Mouse (Mus musculus): ENCODE results near the gene Platr17. TPM values are rescaled to one million over a fixed set of nuclear protein-coding genes. Genes with fewer than 3 reads are reported as not detected.
"Not testable (repeated sequence)": the region's sequence is repeated elsewhere in the genome, so short reads cannot be mapped to it uniquely, and the experiment has no call there.

Gene Platr17
- polyA plus RNA-seq, 1 experiment from 2014 or later: 0.36 TPM

DNA sequence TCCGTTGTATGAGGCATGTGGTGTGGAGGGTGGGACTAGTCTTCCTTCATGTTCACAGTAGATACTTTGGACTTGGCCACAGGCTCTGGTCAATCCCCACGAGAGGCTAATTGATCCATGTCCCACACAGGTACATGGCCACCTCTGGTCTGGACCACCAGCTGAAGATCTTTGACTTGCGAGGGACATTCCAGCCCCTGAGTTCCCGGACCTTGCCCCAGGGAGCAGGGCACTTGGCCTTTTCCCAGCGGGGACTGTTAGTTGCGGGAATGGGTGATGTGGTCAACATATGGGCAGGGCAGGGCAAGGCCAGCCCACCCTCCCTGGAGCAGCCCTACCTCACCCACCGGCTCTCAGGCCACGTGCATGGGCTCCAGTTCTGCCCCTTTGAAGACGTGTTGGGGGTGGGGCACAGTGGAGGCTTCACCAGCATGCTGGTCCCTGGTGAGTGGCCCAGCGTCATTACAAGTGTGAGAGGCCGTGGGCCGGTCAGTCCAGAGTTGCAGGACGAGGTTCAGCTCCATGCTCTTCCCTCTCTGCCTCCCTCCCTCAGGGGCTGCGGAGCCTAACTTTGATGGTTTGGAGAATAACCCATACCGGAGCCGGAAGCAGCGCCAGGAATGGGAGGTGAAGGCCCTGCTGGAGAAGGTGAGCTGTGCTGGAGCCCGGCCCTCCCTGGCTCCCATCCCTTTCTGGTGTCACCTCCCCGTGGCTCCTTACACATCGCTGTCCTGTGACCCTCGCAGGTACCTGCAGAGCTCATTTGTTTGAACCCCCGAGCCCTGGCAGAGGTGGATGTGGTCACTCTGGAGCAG, 43.4 kb downstream of the Platr17 start:
- H3K27ac ChIP-seq (replicated peaks; ENCODE audit: low read depth, low read length): no peak overlapping the region
- H3K4me3 ChIP-seq (ENCODE audit: low read depth, low read length): no peak overlapping the region
- ATAC-seq (replicated peaks; ENCODE audit: insufficient number of reproducible peaks, low FRiP score, low TSS enrichment, low read depth): no peak
- WGBS: 86% methylated on average over 21 of the region's 22 CpGs
- H3K4me1 ChIP-seq (ENCODE audit: control insufficient read depth, insufficient read depth, low read length): peaks cover 7% of the 10 kb centered on the region
- H3K9ac ChIP-seq (replicated peaks; ENCODE audit: low read length): no peak overlapping the region
- no peak for DNase-seq (ENCODE audit: low spot score)
- no peak overlapping the region for H3K4me2 ChIP-seq (ENCODE audit: low read depth, low read length)
- peaks cover 5% of the 10 kb centered on the region for H3K36me3 ChIP-seq (replicated peaks; ENCODE audit: control insufficient read depth, insufficient read depth, low read depth, low read length)
- no peaks in the 10 kb centered on the region for H3K27me3 ChIP-seq (ENCODE audit: control insufficient read depth, insufficient read depth, low read length)
- H3K9me3 ChIP-seq (replicated peaks; ENCODE audit: control insufficient read depth, low read length): no peaks in the 10 kb centered on the region

DNA sequence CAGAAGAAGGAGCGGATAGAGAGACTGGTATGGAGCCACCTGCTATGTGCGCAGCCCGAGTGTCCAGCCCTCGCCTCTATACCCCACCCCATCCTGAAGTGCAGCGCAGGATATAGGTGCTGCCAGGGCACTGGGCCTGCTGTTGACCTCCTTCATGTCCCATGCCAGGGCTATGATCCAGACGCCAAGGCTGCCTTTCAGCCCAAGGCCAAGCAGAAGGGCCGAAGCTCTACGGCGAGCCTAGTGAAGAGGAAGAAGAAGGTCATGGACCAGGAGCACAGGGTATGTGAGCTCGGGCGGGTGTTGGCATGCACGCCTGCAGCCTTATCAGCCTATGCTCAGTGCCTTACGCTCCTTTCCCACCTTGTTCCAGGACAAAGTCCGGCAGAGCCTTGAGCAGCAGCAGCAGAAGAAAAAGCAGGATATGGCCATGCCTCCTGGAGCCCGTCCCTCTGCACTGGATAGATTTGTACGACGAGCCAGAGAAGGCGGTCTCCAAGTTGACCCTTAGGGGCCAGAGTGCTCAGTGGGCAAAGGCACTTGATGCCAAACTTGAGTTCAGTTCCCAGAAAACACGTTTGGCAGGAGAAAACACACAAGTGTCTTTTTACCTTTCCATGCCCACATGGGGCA, 44.1 kb downstream of the Platr17 start:
- ATAC-seq (replicated peaks; ENCODE audit: insufficient number of reproducible peaks, low FRiP score, low TSS enrichment, low read depth) (no peak), DNase-seq (ENCODE audit: low spot score) (no peak)
- Histone ChIP-seq H3K36me3 (replicated peaks; ENCODE audit: control insufficient read depth, insufficient read depth, low read depth, low read length) (peaks cover 5% of the 10 kb centered on the region), H3K4me1 (ENCODE audit: control insufficient read depth, insufficient read depth, low read length) (peaks cover 9% of the 10 kb centered on the region), H3K9me3 (replicated peaks; ENCODE audit: control insufficient read depth, low read length) (no peaks in the 10 kb centered on the region), H3K27ac (replicated peaks; ENCODE audit: low read depth, low read length) (no peak overlapping the region), H3K27me3 (ENCODE audit: control insufficient read depth, insufficient read depth, low read length) (no peaks in the 10 kb centered on the region), H3K4me3 (ENCODE audit: low read depth, low read length) (no peak overlapping the region), H3K4me2 (ENCODE audit: low read depth, low read length) (no peak overlapping the region), H3K9ac (replicated peaks; ENCODE audit: low read length) (no peak overlapping the region)
- 88% methylated on average over 19 of the region's 19 CpGs for WGBS

DNA sequence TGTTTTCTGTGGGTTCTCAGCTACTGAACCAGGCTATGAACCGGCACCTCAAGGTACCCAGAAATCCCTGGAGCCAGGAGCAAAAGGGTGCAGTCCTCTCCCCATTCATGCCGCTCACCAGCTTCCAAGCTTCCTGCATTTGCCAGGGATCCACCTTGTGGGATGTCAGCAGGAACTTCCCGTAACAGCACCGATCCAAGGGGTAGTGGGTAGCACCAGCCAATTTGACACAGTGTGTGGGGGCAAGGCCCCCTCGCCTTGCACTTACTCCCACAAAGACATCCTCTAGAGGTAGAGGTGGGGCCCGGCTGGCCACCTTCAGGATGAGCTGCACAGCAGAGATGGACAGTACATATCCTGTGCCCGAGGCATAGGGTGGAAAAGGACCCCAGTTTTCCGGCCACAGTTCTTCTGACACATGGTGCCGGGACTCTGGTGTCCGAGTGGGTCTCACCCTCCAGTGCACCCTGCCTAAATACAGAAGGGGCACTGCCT, 45.2 kb downstream of the Platr17 start:
- no peaks in the 10 kb centered on the region for H3K27me3 ChIP-seq (ENCODE audit: control insufficient read depth, insufficient read depth, low read length)
- no peak for ATAC-seq (replicated peaks; ENCODE audit: insufficient number of reproducible peaks, low FRiP score, low TSS enrichment, low read depth)
- no peak for DNase-seq (ENCODE audit: low spot score)
- no peaks in the 10 kb centered on the region for H3K9me3 ChIP-seq (replicated peaks; ENCODE audit: control insufficient read depth, low read length)
- H3K9ac ChIP-seq (replicated peaks; ENCODE audit: low read length): no peak overlapping the region
- peaks cover 16% of the 10 kb centered on the region for H3K4me1 ChIP-seq (ENCODE audit: control insufficient read depth, insufficient read depth, low read length)
- H3K4me2 ChIP-seq (ENCODE audit: low read depth, low read length): peak overlapping the region; percentile 82
- peak overlapping the region; percentile 34; the same call in 1 of the 2 replicates for H3K4me3 ChIP-seq (ENCODE audit: low read depth, low read length)
- peaks cover 3% of the 10 kb centered on the region for H3K36me3 ChIP-seq (replicated peaks; ENCODE audit: control insufficient read depth, insufficient read depth, low read depth, low read length)
- peak overlapping the region; percentile 85; the same call in 1 of the 2 replicates for H3K27ac ChIP-seq (replicated peaks; ENCODE audit: low read depth, low read length)
- 69% methylated on average over 10 of the region's 10 CpGs for WGBS

DNA sequence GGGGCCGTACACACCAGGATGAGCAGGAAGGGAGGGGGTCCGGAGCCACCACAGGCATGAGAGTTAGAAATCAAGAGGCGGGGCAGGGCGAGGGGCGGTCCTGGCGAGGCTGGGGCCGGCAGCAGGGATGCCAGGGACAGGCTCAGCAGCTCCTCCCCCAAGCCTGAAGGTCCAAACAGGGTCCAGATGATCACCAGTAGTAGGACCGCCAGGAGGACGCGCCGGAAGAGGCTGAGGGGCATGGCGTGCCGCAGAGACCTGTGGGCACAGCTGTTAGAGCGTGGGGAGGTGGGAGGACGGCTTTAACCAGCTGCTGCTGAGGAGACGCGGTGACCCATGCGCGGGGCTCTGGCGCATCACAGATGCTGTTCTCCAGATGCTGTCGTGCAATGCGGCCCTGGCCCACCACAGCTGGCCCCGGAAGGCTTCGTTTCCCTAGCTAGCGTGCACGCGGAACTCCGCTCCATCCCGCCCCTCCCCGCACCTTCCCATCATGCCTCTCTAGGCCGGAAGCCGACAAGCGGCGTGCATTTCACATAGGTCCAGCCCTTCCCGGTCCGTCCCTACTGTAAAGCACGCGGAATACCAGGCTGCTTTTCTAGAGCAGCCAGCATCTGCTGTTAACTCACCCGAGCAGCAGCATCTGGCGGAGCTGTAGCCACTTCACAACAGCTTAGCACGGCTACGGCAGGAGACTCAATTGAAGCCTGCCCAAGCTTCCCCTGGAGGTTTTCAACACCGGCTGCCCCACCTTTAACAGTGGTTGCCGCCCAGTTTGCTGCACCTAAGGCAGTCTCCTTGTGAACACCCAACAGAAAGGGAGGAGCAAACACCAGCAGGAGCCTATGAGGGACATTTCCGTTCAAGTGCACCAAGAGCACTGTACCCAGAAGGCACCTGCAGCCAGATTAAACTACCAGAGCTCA, 46.3 kb downstream of the Platr17 start, which contains the start of gene B3galt4:
Gene B3galt4 (minus strand): TSS at position 468 of the 926 bp plus-strand sequence.
- DNase-seq (ENCODE audit: low spot score) (peak; percentile 90), ATAC-seq (replicated peaks; ENCODE audit: insufficient number of reproducible peaks, low FRiP score, low TSS enrichment, low read depth) (peak; percentile 61)
- Histone ChIP-seq H3K9me3 (replicated peaks; ENCODE audit: control insufficient read depth, low read length) (no peaks in the 10 kb centered on the region), H3K27ac (replicated peaks; ENCODE audit: low read depth, low read length) (peak within 1 kb of the TSS; percentile 85), H3K4me1 (ENCODE audit: control insufficient read depth, insufficient read depth, low read length) (peaks cover 16% of the 10 kb centered on the region), H3K4me3 (ENCODE audit: low read depth, low read length) (peak within 1 kb of the TSS; percentile 34), H3K4me2 (ENCODE audit: low read depth, low read length) (peak within 1 kb of the TSS; percentile 82), H3K27me3 (ENCODE audit: control insufficient read depth, insufficient read depth, low read length) (no peaks in the 10 kb centered on the region), H3K9ac (replicated peaks; ENCODE audit: low read length) (peak within 1 kb of the TSS; percentile 70), H3K36me3 (replicated peaks; ENCODE audit: control insufficient read depth, insufficient read depth, low read depth, low read length) (peaks cover 3% of the 10 kb centered on the region)
- WGBS: 1% methylated on average over 45 of the region's 45 CpGs

DNA sequence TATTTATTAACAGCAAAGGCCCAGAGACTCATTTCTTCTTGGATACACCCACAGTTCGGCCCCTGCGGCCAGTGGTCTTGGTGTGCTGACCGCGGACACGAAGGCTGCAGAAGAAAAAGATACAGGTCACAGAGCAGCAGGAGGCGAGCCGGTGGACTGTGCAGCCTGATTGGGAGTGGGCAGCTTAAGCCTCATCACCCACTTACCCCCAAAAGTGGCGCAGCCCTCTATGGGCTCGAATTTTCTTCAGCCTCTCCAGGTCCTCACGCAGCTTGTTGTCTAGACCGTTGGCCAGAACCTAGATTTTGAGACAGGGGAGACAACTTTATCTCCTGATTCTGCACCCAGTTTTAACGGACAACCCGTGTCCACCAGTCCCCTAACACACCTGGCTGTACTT, 47.1 kb downstream of the Platr17 start:
- not testable (repeated sequence) for H3K36me3 ChIP-seq (replicated peaks; ENCODE audit: control insufficient read depth, insufficient read depth, low read depth, low read length); ATAC-seq (replicated peaks; ENCODE audit: insufficient number of reproducible peaks, low FRiP score, low TSS enrichment, low read depth); H3K9me3 ChIP-seq (replicated peaks; ENCODE audit: control insufficient read depth, low read length); DNase-seq (ENCODE audit: low spot score); H3K27ac ChIP-seq (replicated peaks; ENCODE audit: low read depth, low read length); H3K9ac ChIP-seq (replicated peaks; ENCODE audit: low read length); H3K27me3 ChIP-seq (ENCODE audit: control insufficient read depth, insufficient read depth, low read length); H3K4me3 ChIP-seq (ENCODE audit: low read depth, low read length)
- Histone ChIP-seq H3K4me2 (ENCODE audit: low read depth, low read length) (peak overlapping the region; percentile 82), H3K4me1 (ENCODE audit: control insufficient read depth, insufficient read depth, low read length) (peaks cover 16% of the 10 kb centered on the region)
- WGBS: 82% methylated on average over 13 of the region's 13 CpGs

DNA sequence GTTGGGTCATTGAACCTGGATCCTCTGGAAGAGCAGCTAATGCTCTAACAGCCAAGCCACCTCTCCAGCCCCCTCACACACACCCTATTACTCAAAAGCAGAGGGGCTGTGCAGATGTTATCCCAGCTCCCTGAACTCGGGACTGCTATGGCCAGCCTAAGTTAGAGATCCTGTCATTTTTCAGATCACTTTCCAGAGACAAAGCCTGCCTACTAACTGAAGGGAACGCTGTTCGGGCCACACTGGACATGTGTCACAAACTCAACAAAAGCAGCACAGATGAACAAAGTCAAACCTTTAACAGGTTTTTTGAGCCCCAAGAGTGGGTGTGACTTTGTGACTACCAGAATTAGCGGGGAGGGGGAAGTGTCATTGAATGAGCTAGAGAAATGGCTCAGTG, 47.9 kb downstream of the Platr17 start:
- peak overlapping the region; percentile 30; the same call in 1 of the 2 replicates for H3K9ac ChIP-seq (replicated peaks; ENCODE audit: low read length)
- H3K4me1 ChIP-seq (ENCODE audit: control insufficient read depth, insufficient read depth, low read length): peaks cover 16% of the 10 kb centered on the region
- no peak overlapping the region; the same call in 1 of the 2 replicates for H3K4me3 ChIP-seq (ENCODE audit: low read depth, low read length)
- H3K9me3 ChIP-seq (replicated peaks; ENCODE audit: control insufficient read depth, low read length): no peaks in the 10 kb centered on the region
- no peak overlapping the region for H3K4me2 ChIP-seq (ENCODE audit: low read depth, low read length)
- H3K27ac ChIP-seq (replicated peaks; ENCODE audit: low read depth, low read length): no peak overlapping the region
- ATAC-seq (replicated peaks; ENCODE audit: insufficient number of reproducible peaks, low FRiP score, low TSS enrichment, low read depth) (no peak), DNase-seq (ENCODE audit: low spot score) (no peak)
- H3K36me3 ChIP-seq (replicated peaks; ENCODE audit: control insufficient read depth, insufficient read depth, low read depth, low read length): peaks cover 3% of the 10 kb centered on the region
- WGBS: 89% methylated on average over 4 of the region's 4 CpGs
- H3K27me3 ChIP-seq (ENCODE audit: control insufficient read depth, insufficient read depth, low read length): no peaks in the 10 kb centered on the region

DNA sequence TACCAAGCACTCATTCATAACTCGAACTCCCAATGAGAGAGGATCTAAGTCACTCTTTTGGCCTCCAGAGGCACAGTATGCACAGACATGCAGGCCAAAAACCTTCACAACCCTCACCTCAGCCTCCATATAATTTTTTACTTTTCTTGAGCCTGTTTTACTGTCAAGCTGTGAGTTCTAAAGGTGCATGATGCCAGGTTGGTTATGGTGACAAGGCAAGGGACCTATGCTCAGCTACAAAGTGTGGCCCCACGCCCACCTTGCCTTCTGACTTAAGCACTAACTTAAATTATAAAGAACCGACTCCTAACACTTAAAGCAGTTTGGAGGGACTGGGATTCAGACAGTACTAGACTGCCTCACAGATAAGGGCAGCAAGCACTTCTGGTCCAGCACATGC, 48.4 kb downstream of the Platr17 start:
- H3K9me3 ChIP-seq (replicated peaks; ENCODE audit: control insufficient read depth, low read length): no peaks in the 10 kb centered on the region
- H3K4me3 ChIP-seq (ENCODE audit: low read depth, low read length): no peak overlapping the region
- no peak overlapping the region for H3K4me2 ChIP-seq (ENCODE audit: low read depth, low read length)
- peaks cover 3% of the 10 kb centered on the region for H3K36me3 ChIP-seq (replicated peaks; ENCODE audit: control insufficient read depth, insufficient read depth, low read depth, low read length)
- no peak for ATAC-seq (replicated peaks; ENCODE audit: insufficient number of reproducible peaks, low FRiP score, low TSS enrichment, low read depth)
- H3K27ac ChIP-seq (replicated peaks; ENCODE audit: low read depth, low read length): no peak overlapping the region
- H3K27me3 ChIP-seq (ENCODE audit: control insufficient read depth, insufficient read depth, low read length): no peaks in the 10 kb centered on the region
- DNase-seq (ENCODE audit: low spot score): no peak
- 88% methylated on average over 3 of the region's 3 CpGs for WGBS
- H3K9ac ChIP-seq (replicated peaks; ENCODE audit: low read length): no peak overlapping the region
- H3K4me1 ChIP-seq (ENCODE audit: control insufficient read depth, insufficient read depth, low read length): peaks cover 16% of the 10 kb centered on the region
